Mouse (Mus musculus): ENCODE data around the gene Gm11492. TPM values are rescaled to one million over a fixed set of nuclear protein-coding genes. Genes with fewer than 3 reads are reported as not detected.

Gm11492 gene
- polyA plus RNA-seq (2016; fragmentation: Nextera tagmentation; extraction: Ambion mirVana): not detected in 2 replicates

DNA sequence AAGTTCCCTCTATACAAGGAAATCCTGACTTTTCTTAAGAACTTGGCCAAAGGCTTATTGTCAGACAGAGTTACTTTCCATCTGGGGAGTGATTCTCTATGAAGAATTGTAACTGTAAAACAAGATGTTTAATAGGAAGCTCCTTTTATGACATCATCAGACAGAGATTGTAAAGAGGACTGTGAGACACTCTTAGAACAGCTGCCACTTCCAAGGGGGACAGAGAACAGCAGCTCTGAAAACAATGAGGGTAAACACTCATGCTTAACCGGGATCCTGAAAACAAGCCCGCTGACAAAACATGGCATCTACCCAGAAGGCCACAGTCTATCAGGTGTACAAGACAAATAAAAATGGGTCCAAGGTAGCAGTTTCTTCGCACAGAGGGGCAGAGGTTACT is at the start of gene Gm11492:
Gm11492 (plus strand) TSS at position 153 of the 400 bp plus-strand sequence.
- Histone ChIP-seq H3K4me2 (replicated peaks) (no peak within 1 kb of the TSS), H3K9me3 (no peaks in the 10 kb centered on the region), H3K27me3 (no peaks in the 10 kb centered on the region), H3K4me3 (no peak within 1 kb of the TSS), H3K9ac (no peak within 1 kb of the TSS), H3K27ac (no peak within 1 kb of the TSS), H3K36me3 (no peaks in the 10 kb centered on the region), H3K4me1 (no peaks in the 10 kb centered on the region)
- no peak for ATAC-seq (ENCODE audit: insufficient number of reproducible peaks, insufficient read depth, low FRiP score, low TSS enrichment)
- WGBS: 76% methylated on average over 3 of the region's 3 CpGs

DNA sequence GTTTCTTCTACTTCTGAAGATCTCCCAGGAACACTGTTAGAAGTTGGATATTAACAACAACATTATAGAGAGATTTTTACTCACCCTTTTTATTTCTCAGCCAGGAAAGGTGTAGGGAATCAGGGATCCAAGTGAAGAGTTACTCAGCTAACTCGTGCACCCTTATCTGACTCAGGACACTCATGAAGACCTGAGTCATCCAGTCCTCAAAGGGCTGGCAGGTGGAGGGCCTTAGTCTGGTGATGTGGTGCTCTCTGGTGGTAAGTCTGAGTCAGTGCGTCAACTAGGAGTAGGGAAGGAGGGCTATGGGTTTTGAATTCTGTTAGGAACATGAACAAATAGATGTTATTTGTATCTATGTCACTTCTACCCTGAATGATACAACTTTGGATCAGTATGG is 47.2 kb upstream of the Gm11492 start:
- no peaks in the 10 kb centered on the region for H3K9me3 ChIP-seq
- no peak for ATAC-seq (ENCODE audit: insufficient number of reproducible peaks, insufficient read depth, low FRiP score, low TSS enrichment)
- WGBS: 11% methylated on average over 2 of the region's 2 CpGs
- no peak overlapping the region for H3K4me2 ChIP-seq (replicated peaks)
- H3K4me3 ChIP-seq: no peak overlapping the region
- no peak overlapping the region for H3K9ac ChIP-seq
- no peaks in the 10 kb centered on the region for H3K27me3 ChIP-seq
- no peak overlapping the region for H3K27ac ChIP-seq
- no peaks in the 10 kb centered on the region for H3K36me3 ChIP-seq
- H3K4me1 ChIP-seq: no peaks in the 10 kb centered on the region

GRCm38 (mm10) chr11:87523466-87523865 is 43.0 kb upstream of the Gm11492 start:
- H3K36me3 ChIP-seq: no peaks in the 10 kb centered on the region
- no peaks in the 10 kb centered on the region for H3K27me3 ChIP-seq
- no peak overlapping the region for H3K27ac ChIP-seq
- no peak overlapping the region for H3K9ac ChIP-seq
- no peak for ATAC-seq (ENCODE audit: insufficient number of reproducible peaks, insufficient read depth, low FRiP score, low TSS enrichment)
- 62% methylated on average over 5 of the region's 5 CpGs for WGBS
- no peaks in the 10 kb centered on the region for H3K4me1 ChIP-seq
- no peak overlapping the region for H3K4me3 ChIP-seq
- no peak overlapping the region for H3K4me2 ChIP-seq (replicated peaks)
- H3K9me3 ChIP-seq: no peaks in the 10 kb centered on the region

- Histone ChIP-seq H3K9me3 (no peaks in the 10 kb centered on the region), H3K9ac (no peak overlapping the region), H3K27me3 (no peaks in the 10 kb centered on the region), H3K36me3 (no peaks in the 10 kb centered on the region), H3K4me1 (no peaks in the 10 kb centered on the region), H3K4me3 (no peak overlapping the region), H3K4me2 (replicated peaks) (no peak overlapping the region), H3K27ac (no peak overlapping the region)
- no peak for ATAC-seq (ENCODE audit: insufficient number of reproducible peaks, insufficient read depth, low FRiP score, low TSS enrichment)
These were observed 42.5 kb upstream of the Gm11492 start for GRCm38 (mm10) chr11:87523967-87524366.

- Histone ChIP-seq H3K9ac (no peak overlapping the region), H3K9me3 (no peaks in the 10 kb centered on the region), H3K4me2 (replicated peaks) (no peak overlapping the region), H3K4me1 (no peaks in the 10 kb centered on the region), H3K4me3 (no peak overlapping the region), H3K27ac (no peak overlapping the region), H3K36me3 (no peaks in the 10 kb centered on the region), H3K27me3 (no peaks in the 10 kb centered on the region)
- ATAC-seq (ENCODE audit: insufficient number of reproducible peaks, insufficient read depth, low FRiP score, low TSS enrichment): no peak
These were observed 41.7 kb upstream of the Gm11492 start for GRCm38 (mm10) chr11:87524780-87525179.

DNA sequence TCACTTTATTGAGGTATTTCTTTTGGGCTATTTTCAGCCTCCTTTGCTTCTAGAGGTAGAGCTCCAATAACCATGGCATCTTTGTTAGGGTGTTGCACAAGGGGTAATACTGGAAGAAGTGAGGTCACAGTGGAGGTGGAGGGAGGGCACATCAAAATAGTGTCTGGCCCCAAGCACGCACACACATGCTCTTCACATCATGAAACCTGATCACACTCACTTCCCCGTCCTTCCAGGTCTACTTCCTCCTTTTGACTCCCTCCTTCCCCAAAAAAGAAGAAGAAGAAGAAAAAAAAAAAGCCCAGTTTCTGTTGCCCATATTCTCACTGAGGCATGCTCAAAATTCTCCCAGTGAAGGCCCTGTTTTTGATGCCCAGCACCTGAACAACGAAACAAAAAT is 39.1 kb upstream of the Gm11492 start:
- H3K27me3 ChIP-seq: no peaks in the 10 kb centered on the region
- 56% methylated on average over 3 of the region's 3 CpGs for WGBS
- H3K4me1 ChIP-seq: no peaks in the 10 kb centered on the region
- H3K9ac ChIP-seq: no peak overlapping the region
- no peak overlapping the region for H3K4me3 ChIP-seq
- no peak overlapping the region for H3K27ac ChIP-seq
- ATAC-seq (ENCODE audit: insufficient number of reproducible peaks, insufficient read depth, low FRiP score, low TSS enrichment): no peak
- H3K36me3 ChIP-seq: no peaks in the 10 kb centered on the region
- no peak overlapping the region for H3K4me2 ChIP-seq (replicated peaks)
- no peaks in the 10 kb centered on the region for H3K9me3 ChIP-seq

DNA sequence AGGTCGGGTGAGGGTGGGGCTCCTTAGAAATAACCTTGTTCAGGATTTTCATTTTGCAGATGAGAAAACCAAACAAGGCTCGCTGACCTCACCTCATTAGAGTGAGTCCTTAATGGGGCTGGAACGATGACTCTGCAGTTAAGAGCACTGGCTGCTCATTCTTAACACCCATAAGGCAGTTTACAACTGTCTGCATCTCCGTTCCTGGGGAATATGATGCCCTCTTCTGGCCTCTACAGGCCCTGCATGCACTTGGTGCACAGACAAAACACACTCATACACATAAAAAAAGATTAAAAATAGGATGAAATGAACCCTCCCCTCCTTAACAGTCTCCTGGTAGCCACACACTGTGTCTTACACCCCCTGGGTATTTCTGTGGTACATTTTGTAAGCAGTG is 38.5 kb upstream of the Gm11492 start:
- Histone ChIP-seq H3K4me3 (no peak overlapping the region), H3K9ac (no peak overlapping the region), H3K9me3 (no peaks in the 10 kb centered on the region), H3K27me3 (no peaks in the 10 kb centered on the region), H3K27ac (no peak overlapping the region), H3K36me3 (no peaks in the 10 kb centered on the region), H3K4me2 (replicated peaks) (no peak overlapping the region), H3K4me1 (no peaks in the 10 kb centered on the region)
- ATAC-seq (ENCODE audit: insufficient number of reproducible peaks, insufficient read depth, low FRiP score, low TSS enrichment): no peak
- 54% methylated on average over 4 of the region's 4 CpGs for WGBS

DNA sequence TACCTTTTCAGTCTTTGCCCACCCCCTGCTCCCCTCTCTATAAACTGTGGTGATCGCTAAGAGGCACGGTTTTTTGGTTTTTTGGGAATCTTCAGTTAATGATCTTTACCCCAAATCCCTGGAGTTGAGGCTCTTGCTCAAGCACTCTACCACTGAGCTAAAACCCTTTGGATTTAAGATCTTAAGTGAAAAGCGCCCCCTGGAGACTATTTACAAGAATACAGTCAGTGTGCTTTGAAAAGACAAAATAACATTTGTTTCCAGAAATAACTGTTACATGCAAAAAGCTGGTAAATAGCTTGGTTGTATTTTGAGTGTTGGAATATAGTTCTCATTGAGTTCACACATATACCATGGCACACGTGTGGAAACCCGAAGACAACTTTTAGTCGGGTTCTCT is 34.8 kb upstream of the Gm11492 start:
- H3K27me3 ChIP-seq: no peaks in the 10 kb centered on the region
- H3K36me3 ChIP-seq: no peaks in the 10 kb centered on the region
- 52% methylated on average over 6 of the region's 6 CpGs for WGBS

GRCm38 (mm10) chr11:87542285-87542684 is 24.2 kb upstream of the Gm11492 start:
- Histone ChIP-seq H3K27ac (no peak overlapping the region), H3K4me3 (no peak overlapping the region), H3K4me2 (replicated peaks) (no peak overlapping the region), H3K9me3 (no peaks in the 10 kb centered on the region), H3K9ac (no peak overlapping the region), H3K27me3 (no peaks in the 10 kb centered on the region), H3K4me1 (no peaks in the 10 kb centered on the region), H3K36me3 (no peaks in the 10 kb centered on the region)
- WGBS: 40% methylated on average over 8 of the region's 8 CpGs
- ATAC-seq (ENCODE audit: insufficient number of reproducible peaks, insufficient read depth, low FRiP score, low TSS enrichment): no peak

More for the DNA sequence above, 34.8 kb upstream of the Gm11492 start:
- no peak for ATAC-seq (ENCODE audit: insufficient number of reproducible peaks, insufficient read depth, low FRiP score, low TSS enrichment)
- Histone ChIP-seq H3K27ac (no peak overlapping the region), H3K9me3 (no peaks in the 10 kb centered on the region), H3K4me2 (replicated peaks) (no peak overlapping the region), H3K4me1 (no peaks in the 10 kb centered on the region), H3K4me3 (no peak overlapping the region), H3K9ac (no peak overlapping the region)

GRCm38 (mm10) chr11:87542906-87543305 is 23.5 kb upstream of the Gm11492 start:
- H3K4me3 ChIP-seq: no peak overlapping the region
- no peaks in the 10 kb centered on the region for H3K9me3 ChIP-seq
- no peak for ATAC-seq (ENCODE audit: insufficient number of reproducible peaks, insufficient read depth, low FRiP score, low TSS enrichment)
- no peak overlapping the region for H3K27ac ChIP-seq
- H3K27me3 ChIP-seq: no peaks in the 10 kb centered on the region
- WGBS: 60% methylated on average over 3 of the region's 3 CpGs
- H3K4me2 ChIP-seq (replicated peaks): no peak overlapping the region
- H3K9ac ChIP-seq: no peak overlapping the region
- H3K36me3 ChIP-seq: no peaks in the 10 kb centered on the region
- no peaks in the 10 kb centered on the region for H3K4me1 ChIP-seq

GRCm38 (mm10) chr11:87553342-87553741 is 13.1 kb upstream of the Gm11492 start:
- no peaks in the 10 kb centered on the region for H3K27me3 ChIP-seq
- H3K36me3 ChIP-seq: no peaks in the 10 kb centered on the region
- no peak overlapping the region for H3K4me2 ChIP-seq (replicated peaks)
- H3K4me1 ChIP-seq: peaks cover 10% of the 10 kb centered on the region; the same call in 1 of the 2 replicates
- no peak overlapping the region for H3K27ac ChIP-seq
- no peaks in the 10 kb centered on the region for H3K9me3 ChIP-seq
- WGBS: 77% methylated on average over 4 of the region's 4 CpGs
- ATAC-seq (ENCODE audit: insufficient number of reproducible peaks, insufficient read depth, low FRiP score, low TSS enrichment): no peak
- H3K9ac ChIP-seq: no peak overlapping the region
- H3K4me3 ChIP-seq: no peak overlapping the region

GRCm38 (mm10) chr11:87554386-87554785 is 12.1 kb upstream of the Gm11492 start:
- Histone ChIP-seq H3K27me3 (no peaks in the 10 kb centered on the region), H3K4me2 (replicated peaks) (no peak overlapping the region), H3K4me3 (no peak overlapping the region), H3K4me1 (peaks cover 10% of the 10 kb centered on the region; the same call in 1 of the 2 replicates), H3K27ac (0 out of 2 replicates have a peak overlapping the region, but pooled peaks have one; percentile 11), H3K36me3 (no peaks in the 10 kb centered on the region), H3K9ac (no peak overlapping the region), H3K9me3 (no peaks in the 10 kb centered on the region)
- no peak for ATAC-seq (ENCODE audit: insufficient number of reproducible peaks, insufficient read depth, low FRiP score, low TSS enrichment)
- WGBS: 66% methylated on average over 5 of the region's 5 CpGs
